Mouse (Mus musculus): ENCODE results near the gene Erp44. TPM values are rescaled to one million over a fixed set of nuclear protein-coding genes. Genes with fewer than 3 reads are reported as not detected.
A peak's percentile ranks its signal among the peaks of the same experiment; 100 is the strongest.

Erp44 gene
- polyA plus RNA-seq, 1 experiment from 2014 or later = 55.4 TPM

GRCm38 (mm10) chr4:48198447-48198846 lies 80.9 kb downstream of the Erp44 start:
- WGBS = 87% methylated on average over 8 of the region's 8 CpGs
- Histone ChIP-seq H3K36me3 (replicated peaks; ENCODE audit: control insufficient read depth, insufficient read depth) (peaks cover 26% of the 10 kb centered on the region), H3K27ac (no peak overlapping the region), H3K4me2 (replicated peaks) (no peak overlapping the region), H3K27me3 (ENCODE audit: control insufficient read depth, insufficient read depth, low read length) (no peaks in the 10 kb centered on the region), H3K4me3 (replicated peaks; ENCODE audit: low read length) (no peak overlapping the region), H3K4me1 (replicated peaks; ENCODE audit: control insufficient read depth, insufficient read depth, low read length) (no peaks in the 10 kb centered on the region), H3K9ac (no peak overlapping the region), H3K9me3 (ENCODE audit: control insufficient read depth, low read length) (no peaks in the 10 kb centered on the region)
- DNase-seq (ENCODE audit: low spot score) (no peak), ATAC-seq (ENCODE audit: low FRiP score) (no peak)

GRCm38 (mm10) chr4:48197925-48198324 lies 81.4 kb downstream of the Erp44 start:
- Histone ChIP-seq H3K27ac (no peak overlapping the region), H3K27me3 (ENCODE audit: control insufficient read depth, insufficient read depth, low read length) (no peaks in the 10 kb centered on the region), H3K4me3 (replicated peaks; ENCODE audit: low read length) (no peak overlapping the region), H3K4me2 (replicated peaks) (no peak overlapping the region), H3K4me1 (replicated peaks; ENCODE audit: control insufficient read depth, insufficient read depth, low read length) (no peaks in the 10 kb centered on the region), H3K9me3 (ENCODE audit: control insufficient read depth, low read length) (no peaks in the 10 kb centered on the region), H3K36me3 (replicated peaks; ENCODE audit: control insufficient read depth, insufficient read depth) (peaks cover 26% of the 10 kb centered on the region), H3K9ac (no peak overlapping the region)
- WGBS = 90% methylated on average over 3 of the region's 3 CpGs
- DNase-seq (ENCODE audit: low spot score) (no peak), ATAC-seq (ENCODE audit: low FRiP score) (no peak)

- Histone ChIP-seq H3K4me1 (replicated peaks; ENCODE audit: control insufficient read depth, insufficient read depth, low read length) (peaks cover 6% of the 10 kb centered on the region), H3K9me3 (ENCODE audit: control insufficient read depth, low read length) (no peaks in the 10 kb centered on the region), H3K4me3 (replicated peaks; ENCODE audit: low read length) (no peak overlapping the region), H3K27ac (no peak overlapping the region), H3K4me2 (replicated peaks) (no peak overlapping the region), H3K9ac (no peak overlapping the region), H3K27me3 (ENCODE audit: control insufficient read depth, insufficient read depth, low read length) (no peaks in the 10 kb centered on the region), H3K36me3 (replicated peaks; ENCODE audit: control insufficient read depth, insufficient read depth) (no peaks in the 10 kb centered on the region)
- DNase-seq (ENCODE audit: low spot score) (no peak), ATAC-seq (ENCODE audit: low FRiP score) (no peak)
- 87% methylated on average over 8 of the region's 8 CpGs for WGBS
Observed at GRCm38 (mm10) chr4:48182115-48182806, 97.1 kb downstream of the Erp44 start.

GRCm38 (mm10) chr4:48181366-48181765 lies 98.0 kb downstream of the Erp44 start:
- ATAC-seq (ENCODE audit: low FRiP score) (no peak), DNase-seq (ENCODE audit: low spot score) (no peak)
- WGBS = 57% methylated on average over 6 of the region's 6 CpGs
- H3K4me2 ChIP-seq (replicated peaks) = no peak overlapping the region
- H3K9me3 ChIP-seq (ENCODE audit: control insufficient read depth, low read length) = no peaks in the 10 kb centered on the region
- H3K4me3 ChIP-seq (replicated peaks; ENCODE audit: low read length) = no peak overlapping the region
- H3K4me1 ChIP-seq (replicated peaks; ENCODE audit: control insufficient read depth, insufficient read depth, low read length) = peaks cover 6% of the 10 kb centered on the region
- no peak overlapping the region for H3K9ac ChIP-seq
- H3K36me3 ChIP-seq (replicated peaks; ENCODE audit: control insufficient read depth, insufficient read depth) = no peaks in the 10 kb centered on the region
- no peak overlapping the region for H3K27ac ChIP-seq
- H3K27me3 ChIP-seq (ENCODE audit: control insufficient read depth, insufficient read depth, low read length) = no peaks in the 10 kb centered on the region

- 21% methylated on average over 2 of the region's 2 CpGs for WGBS
- no peak for DNase-seq (ENCODE audit: low spot score)
- ATAC-seq (ENCODE audit: low FRiP score) = no peak
- H3K4me1 ChIP-seq (replicated peaks; ENCODE audit: control insufficient read depth, insufficient read depth, low read length) = peaks cover 6% of the 10 kb centered on the region
- 0 out of 2 replicates have a peak overlapping the region, but pooled peaks have one; percentile 14 for H3K27ac ChIP-seq
- H3K4me3 ChIP-seq (replicated peaks; ENCODE audit: low read length) = no peak overlapping the region
- no peaks in the 10 kb centered on the region for H3K27me3 ChIP-seq (ENCODE audit: control insufficient read depth, insufficient read depth, low read length)
- no peaks in the 10 kb centered on the region for H3K9me3 ChIP-seq (ENCODE audit: control insufficient read depth, low read length)
- H3K9ac ChIP-seq = no peak overlapping the region
- no peaks in the 10 kb centered on the region for H3K36me3 ChIP-seq (replicated peaks; ENCODE audit: control insufficient read depth, insufficient read depth)
- 0 out of 2 replicates have a peak overlapping the region, but pooled peaks have one; percentile 7 for H3K4me2 ChIP-seq (replicated peaks)
Observed at GRCm38 (mm10) chr4:48180922-48181321, 98.4 kb downstream of the Erp44 start.

GRCm38 (mm10) chr4:48175666-48176065 lies 103.7 kb downstream of the Erp44 start:
- no peaks in the 10 kb centered on the region for H3K27me3 ChIP-seq (ENCODE audit: control insufficient read depth, insufficient read depth, low read length)
- H3K4me1 ChIP-seq (replicated peaks; ENCODE audit: control insufficient read depth, insufficient read depth, low read length) = peaks cover 1% of the 10 kb centered on the region; the same call in 1 of the 2 replicates
- H3K27ac ChIP-seq = no peak overlapping the region
- H3K4me2 ChIP-seq (replicated peaks) = no peak overlapping the region
- no peak overlapping the region for H3K4me3 ChIP-seq (replicated peaks; ENCODE audit: low read length)
- DNase-seq (ENCODE audit: low spot score) (no peak), ATAC-seq (ENCODE audit: low FRiP score) (no peak)
- no peaks in the 10 kb centered on the region for H3K36me3 ChIP-seq (replicated peaks; ENCODE audit: control insufficient read depth, insufficient read depth)
- H3K9me3 ChIP-seq (ENCODE audit: control insufficient read depth, low read length) = no peaks in the 10 kb centered on the region
- H3K9ac ChIP-seq = no peak overlapping the region
- 87% methylated on average over 3 of the region's 3 CpGs for WGBS

GRCm38 (mm10) chr4:48163851-48164250 lies 115.5 kb downstream of the Erp44 start:
- Histone ChIP-seq H3K9me3 (ENCODE audit: control insufficient read depth, low read length) (no peaks in the 10 kb centered on the region), H3K27ac (no peak overlapping the region), H3K4me3 (replicated peaks; ENCODE audit: low read length) (no peak overlapping the region), H3K36me3 (replicated peaks; ENCODE audit: control insufficient read depth, insufficient read depth) (peaks cover 3% of the 10 kb centered on the region; the same call in 1 of the 2 replicates), H3K9ac (no peak overlapping the region), H3K4me2 (replicated peaks) (no peak overlapping the region), H3K27me3 (ENCODE audit: control insufficient read depth, insufficient read depth, low read length) (no peaks in the 10 kb centered on the region), H3K4me1 (replicated peaks; ENCODE audit: control insufficient read depth, insufficient read depth, low read length) (no peaks in the 10 kb centered on the region)
- 83% methylated on average over 5 of the region's 5 CpGs for WGBS
- no peak for DNase-seq (ENCODE audit: low spot score)
- ATAC-seq (ENCODE audit: low FRiP score) = no peak

GRCm38 (mm10) chr4:48160386-48160785 lies 119.0 kb downstream of the Erp44 start:
- no peaks in the 10 kb centered on the region for H3K36me3 ChIP-seq (replicated peaks; ENCODE audit: control insufficient read depth, insufficient read depth)
- no peaks in the 10 kb centered on the region for H3K9me3 ChIP-seq (ENCODE audit: control insufficient read depth, low read length)
- WGBS = 92% methylated on average over 4 of the region's 4 CpGs
- H3K4me1 ChIP-seq (replicated peaks; ENCODE audit: control insufficient read depth, insufficient read depth, low read length) = no peaks in the 10 kb centered on the region
- H3K27me3 ChIP-seq (ENCODE audit: control insufficient read depth, insufficient read depth, low read length) = no peaks in the 10 kb centered on the region
- H3K4me3 ChIP-seq (replicated peaks; ENCODE audit: low read length) = no peak overlapping the region
- no peak overlapping the region for H3K4me2 ChIP-seq (replicated peaks)
- DNase-seq (ENCODE audit: low spot score) (no peak), ATAC-seq (ENCODE audit: low FRiP score) (no peak)
- H3K9ac ChIP-seq = no peak overlapping the region
- no peak overlapping the region for H3K27ac ChIP-seq

- Histone ChIP-seq H3K9me3 (ENCODE audit: control insufficient read depth, low read length) (no peaks in the 10 kb centered on the region), H3K9ac (no peak overlapping the region), H3K4me2 (replicated peaks) (no peak overlapping the region), H3K4me3 (replicated peaks; ENCODE audit: low read length) (no peak overlapping the region), H3K27me3 (ENCODE audit: control insufficient read depth, insufficient read depth, low read length) (no peaks in the 10 kb centered on the region), H3K4me1 (replicated peaks; ENCODE audit: control insufficient read depth, insufficient read depth, low read length) (no peaks in the 10 kb centered on the region), H3K27ac (no peak overlapping the region), H3K36me3 (replicated peaks; ENCODE audit: control insufficient read depth, insufficient read depth) (no peaks in the 10 kb centered on the region)
- no peak for DNase-seq (ENCODE audit: low spot score)
- 75% methylated on average over 1 of the region's 1 CpGs for WGBS
- no peak for ATAC-seq (ENCODE audit: low FRiP score)
Observed at GRCm38 (mm10) chr4:48155864-48156263, 123.5 kb downstream of the Erp44 start.

- H3K27ac ChIP-seq = no peak overlapping the region
- H3K27me3 ChIP-seq (ENCODE audit: control insufficient read depth, insufficient read depth, low read length) = no peaks in the 10 kb centered on the region
- no peak overlapping the region for H3K4me2 ChIP-seq (replicated peaks)
- WGBS = 87% methylated on average over 5 of the region's 5 CpGs
- H3K9me3 ChIP-seq (ENCODE audit: control insufficient read depth, low read length) = no peaks in the 10 kb centered on the region
- H3K4me1 ChIP-seq (replicated peaks; ENCODE audit: control insufficient read depth, insufficient read depth, low read length) = no peaks in the 10 kb centered on the region
- H3K4me3 ChIP-seq (replicated peaks; ENCODE audit: low read length) = no peak overlapping the region
- no peak overlapping the region for H3K9ac ChIP-seq
- H3K36me3 ChIP-seq (replicated peaks; ENCODE audit: control insufficient read depth, insufficient read depth) = no peaks in the 10 kb centered on the region
- DNase-seq (ENCODE audit: low spot score) (no peak), ATAC-seq (ENCODE audit: low FRiP score) (no peak)
Observed at GRCm38 (mm10) chr4:48153229-48153628, 126.1 kb downstream of the Erp44 start.

All from hindbrain, embryonic 14.5 days (tissue).